Mouse (Mus musculus) lung, postnatal 10 days (tissue): ENCODE results near the gene Gpatch8.

ENCODE experiments used
- DNase-seq: peaks from one replicate; pipeline ENCODE4 v3.0.0; 2021

The Gpatch8 gene

GRCm38 (mm10) chr11:102495114-102495513 is 61.1 kb downstream of the Gpatch8 start:
- no peak for DNase-seq

GRCm38 (mm10) chr11:102494063-102494650 is 62.0 kb downstream of the Gpatch8 start:
- DNase-seq: no peak

DNA sequence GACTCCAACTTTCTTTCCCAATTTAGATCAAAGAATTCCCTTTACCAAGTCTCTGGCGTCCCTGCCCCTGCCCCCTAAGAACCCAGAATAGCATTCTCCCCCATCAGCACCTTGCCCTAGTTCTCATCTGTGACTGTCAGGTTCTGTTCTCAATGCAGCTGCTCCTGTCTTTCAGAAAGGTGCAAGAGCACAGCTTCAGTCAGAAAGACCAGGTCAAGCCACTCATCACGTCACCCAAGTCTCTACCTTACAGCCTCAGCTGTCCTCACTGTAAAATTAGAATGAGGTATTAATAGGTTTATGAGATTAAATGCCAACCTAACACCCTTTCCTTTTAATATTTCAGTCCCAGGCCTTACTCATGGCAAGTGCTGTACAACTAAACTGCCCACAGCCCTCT is 63.0 kb downstream of the Gpatch8 start:
- no peak for DNase-seq

- DNase-seq: no peak
These were observed 68.3 kb downstream of the Gpatch8 start for GRCm38 (mm10) chr11:102487901-102488300.

DNA sequence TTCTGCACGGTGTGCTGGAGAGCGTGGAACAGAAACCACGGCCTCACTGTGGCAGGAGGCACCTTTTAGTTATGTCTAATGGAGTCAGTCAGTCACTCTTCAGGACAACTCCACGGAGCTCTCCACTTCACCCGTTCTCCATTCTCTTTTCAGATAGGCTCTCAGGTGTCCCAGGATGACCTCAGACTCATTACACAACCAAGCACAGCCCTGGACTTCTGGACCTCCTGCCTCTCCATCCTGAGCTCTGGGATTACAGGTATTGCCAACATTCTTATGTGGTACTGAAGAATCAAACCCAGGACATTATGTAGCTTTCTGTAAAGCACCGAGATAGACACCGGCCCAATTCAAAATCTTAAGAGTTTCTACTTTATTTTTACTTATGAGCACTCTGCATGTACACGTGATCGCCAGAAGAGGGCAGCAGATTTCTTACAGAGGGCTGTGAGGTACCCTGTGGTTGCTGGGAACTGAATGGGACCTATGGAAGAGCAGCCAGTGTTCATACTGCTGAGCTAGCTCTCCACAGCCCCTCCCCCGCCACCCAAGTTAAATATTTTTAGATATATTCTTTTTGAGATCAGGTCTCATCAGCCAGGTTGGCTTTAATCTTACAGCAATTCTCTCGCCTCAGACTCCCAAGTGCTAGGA is 69.3 kb downstream of the Gpatch8 start:
- DNase-seq: peak; percentile 78

DNA sequence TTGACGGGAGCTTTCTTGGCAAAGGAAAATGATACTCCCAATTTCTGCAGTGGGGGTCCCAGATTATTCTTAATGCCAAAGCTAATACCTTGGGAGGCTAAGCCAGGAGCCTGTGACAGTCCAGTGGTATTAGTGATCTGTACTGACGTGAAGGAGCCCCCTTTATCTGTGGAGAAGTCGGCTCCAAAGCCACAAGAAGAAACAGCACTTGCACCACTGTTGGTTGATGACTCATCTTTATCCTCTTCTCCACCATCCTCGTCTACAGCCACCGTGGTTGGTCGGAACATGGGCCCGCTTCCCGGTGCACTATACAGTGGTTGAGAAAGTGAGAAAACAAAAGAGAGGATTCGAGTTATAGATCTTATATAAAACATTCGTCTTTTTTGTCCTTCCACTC is 74.4 kb downstream of the Gpatch8 start:
- no peak for DNase-seq

DNA sequence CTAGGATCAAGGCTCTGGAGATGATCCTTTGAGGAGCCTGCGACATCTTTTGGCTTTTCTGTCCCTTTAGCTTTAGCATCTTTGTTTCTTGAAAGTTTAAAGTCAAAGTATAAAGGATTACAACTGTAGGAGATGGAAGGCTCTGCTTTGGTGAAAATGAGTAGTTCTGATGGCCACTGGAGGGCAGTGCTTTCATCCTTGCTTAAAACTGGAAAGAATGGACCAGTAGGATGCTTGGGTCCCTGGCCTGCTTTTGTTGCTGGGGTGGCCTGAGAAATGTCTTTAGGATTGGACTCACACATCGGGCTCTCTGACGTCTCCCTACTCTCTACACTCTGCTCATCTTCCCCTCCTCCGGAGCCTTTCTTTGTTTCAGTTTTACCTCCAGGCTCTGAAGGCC is 75.3 kb downstream of the Gpatch8 start:
- DNase-seq: no peak

GRCm38 (mm10) chr11:102480111-102480510 is 76.1 kb downstream of the Gpatch8 start:
- DNase-seq: no peak

DNA sequence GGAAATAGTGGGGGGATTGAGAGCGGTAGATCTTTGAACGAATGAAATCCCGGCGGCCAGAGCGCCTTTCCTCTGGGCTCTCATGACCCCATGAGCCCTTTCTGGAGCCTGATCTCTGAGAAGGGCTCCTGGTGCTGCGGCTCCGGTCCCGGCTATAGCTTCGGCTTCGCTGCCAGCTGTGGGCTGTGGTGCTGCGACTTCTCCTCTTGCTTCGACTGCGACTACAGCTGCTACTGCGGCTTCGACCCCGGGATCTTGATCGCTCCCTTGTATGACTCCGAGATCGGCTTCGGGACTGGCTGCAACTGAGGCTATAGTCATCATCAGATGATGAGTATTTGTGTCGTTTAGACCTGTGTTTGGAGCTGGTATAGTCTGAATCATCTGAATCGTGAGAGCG is 76.6 kb downstream of the Gpatch8 start:
- no peak for DNase-seq

GRCm38 (mm10) chr11:102478671-102479070 is 77.5 kb downstream of the Gpatch8 start:
- DNase-seq: no peak

DNA sequence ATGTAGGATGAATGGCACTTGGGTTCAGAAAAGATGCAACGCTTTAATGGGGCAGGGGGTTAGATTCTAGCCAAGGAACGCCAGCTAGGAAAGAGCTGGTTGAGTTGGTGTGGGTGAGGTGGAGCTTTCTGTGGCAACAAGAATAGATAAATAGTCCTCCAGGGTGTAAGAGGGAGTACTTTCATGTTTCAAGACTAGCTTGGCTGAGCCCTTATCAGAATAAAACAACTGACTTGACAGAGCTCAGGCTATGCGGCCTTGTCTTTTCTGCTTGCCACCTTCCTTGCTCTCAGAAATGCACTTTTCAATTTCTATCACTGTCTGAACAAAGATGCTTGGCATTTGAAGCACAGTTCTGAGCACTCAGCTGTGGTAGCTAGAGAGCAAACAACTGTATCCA is 81.2 kb downstream of the Gpatch8 start:
- DNase-seq: no peak

- DNase-seq: no peak
These were observed 86.4 kb downstream of the Gpatch8 start, which contains the start of gene Itga2b for GRCm38 (mm10) chr11:102469648-102470357. TSS of gene Itga2b (minus strand) at chr11:102470122.

GRCm38 (mm10) chr11:102467041-102467631 is 89.1 kb downstream of the Gpatch8 start:
- peak; percentile 99 for DNase-seq

DNA sequence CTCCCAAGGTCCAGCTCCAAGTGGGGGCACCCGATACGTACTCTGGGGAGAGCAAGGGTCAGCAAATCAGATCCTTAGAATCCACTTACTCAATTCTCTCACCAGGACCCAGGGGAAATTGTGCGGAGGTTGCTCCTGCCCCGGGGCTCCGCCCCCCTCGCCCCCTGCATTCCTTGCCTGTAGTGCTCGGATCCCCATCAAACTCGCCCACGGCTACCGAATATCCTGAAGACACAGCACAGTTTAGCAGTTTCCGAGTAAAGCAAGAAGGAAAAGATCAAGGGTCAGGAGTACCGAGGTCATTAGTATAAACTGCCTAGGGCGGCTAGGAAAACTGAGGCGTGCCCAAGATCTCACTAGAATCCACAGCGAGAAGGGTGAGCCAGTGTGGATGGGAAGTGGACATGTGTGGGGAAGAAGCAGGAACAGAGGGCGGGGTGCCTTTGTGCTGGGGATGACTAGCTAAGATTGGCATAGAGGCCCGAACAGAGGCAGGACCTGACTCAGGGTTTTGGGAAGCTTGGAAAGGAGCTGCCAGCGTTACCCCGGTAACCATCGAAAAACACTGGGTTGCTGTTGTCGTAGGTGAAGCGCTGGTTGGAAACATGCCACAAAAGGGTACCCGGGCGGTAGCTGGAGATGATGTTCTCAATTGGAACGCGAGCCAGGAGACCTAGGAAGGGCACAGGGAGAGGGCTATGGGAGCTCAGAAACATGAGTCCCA is 90.3 kb downstream of the Gpatch8 start:
- peak; percentile 76 for DNase-seq

- DNase-seq: no peak
These were observed 91.3 kb downstream of the Gpatch8 start for GRCm38 (mm10) chr11:102464901-102465300.

- DNase-seq: no peak
These were observed 94.4 kb downstream of the Gpatch8 start for GRCm38 (mm10) chr11:102461764-102462163.

GRCm38 (mm10) chr11:102460541-102460940 is 95.7 kb downstream of the Gpatch8 start:
- DNase-seq: no peak

DNA sequence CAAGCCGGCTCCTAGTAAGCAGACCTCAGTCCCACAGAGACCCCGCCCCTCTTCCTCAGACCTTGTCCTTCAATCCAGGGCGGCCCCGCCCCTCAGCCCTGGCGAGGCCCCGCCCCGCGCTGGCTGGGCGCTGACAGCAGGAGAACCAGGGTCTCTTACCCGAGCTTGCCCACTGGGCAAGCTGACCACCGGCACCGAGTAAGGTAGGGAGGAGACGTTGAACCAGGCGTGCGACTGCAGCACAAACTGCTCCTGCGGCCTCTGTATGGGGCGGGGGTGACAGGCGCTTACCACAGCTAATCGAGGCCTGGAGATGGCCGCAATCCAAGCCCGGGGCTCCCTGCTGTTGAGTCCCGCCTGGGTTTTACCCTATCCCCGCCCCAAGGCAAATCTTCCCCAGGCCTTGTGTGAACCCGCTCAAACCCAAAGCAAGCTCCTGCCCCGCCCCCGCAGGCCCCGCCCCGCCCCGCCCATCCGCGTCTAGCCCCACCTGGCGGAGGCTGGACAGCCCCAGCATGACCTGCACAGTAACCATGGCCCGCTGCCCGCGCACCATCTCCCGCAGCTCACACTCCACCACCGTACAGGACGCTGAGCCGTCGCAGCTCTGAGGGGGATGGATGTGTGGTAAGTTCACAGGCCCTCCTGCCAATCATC is 100.3 kb downstream of the Gpatch8 start:
- DNase-seq: peak; percentile 90

DNA sequence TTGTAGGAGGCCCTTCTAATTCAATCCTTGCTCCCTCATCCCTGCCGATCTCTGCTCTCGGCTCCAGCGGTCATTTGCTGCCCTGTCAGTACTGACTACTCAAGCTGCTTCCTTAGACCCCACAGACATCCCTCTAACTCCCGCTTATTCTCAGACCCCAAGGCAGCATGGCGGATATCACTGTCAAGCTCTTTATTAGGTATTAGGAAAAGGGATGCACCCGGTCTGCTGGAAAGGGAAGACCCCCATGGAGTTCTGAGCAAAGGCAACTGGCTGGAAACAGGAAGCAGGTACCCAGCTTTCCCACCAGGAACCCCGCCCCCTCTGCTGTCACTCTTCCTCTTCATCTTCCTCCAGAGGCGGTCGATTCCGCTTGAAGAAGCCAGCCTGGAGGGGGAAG is 103.1 kb downstream of the Gpatch8 start:
- DNase-seq: no peak

DNA sequence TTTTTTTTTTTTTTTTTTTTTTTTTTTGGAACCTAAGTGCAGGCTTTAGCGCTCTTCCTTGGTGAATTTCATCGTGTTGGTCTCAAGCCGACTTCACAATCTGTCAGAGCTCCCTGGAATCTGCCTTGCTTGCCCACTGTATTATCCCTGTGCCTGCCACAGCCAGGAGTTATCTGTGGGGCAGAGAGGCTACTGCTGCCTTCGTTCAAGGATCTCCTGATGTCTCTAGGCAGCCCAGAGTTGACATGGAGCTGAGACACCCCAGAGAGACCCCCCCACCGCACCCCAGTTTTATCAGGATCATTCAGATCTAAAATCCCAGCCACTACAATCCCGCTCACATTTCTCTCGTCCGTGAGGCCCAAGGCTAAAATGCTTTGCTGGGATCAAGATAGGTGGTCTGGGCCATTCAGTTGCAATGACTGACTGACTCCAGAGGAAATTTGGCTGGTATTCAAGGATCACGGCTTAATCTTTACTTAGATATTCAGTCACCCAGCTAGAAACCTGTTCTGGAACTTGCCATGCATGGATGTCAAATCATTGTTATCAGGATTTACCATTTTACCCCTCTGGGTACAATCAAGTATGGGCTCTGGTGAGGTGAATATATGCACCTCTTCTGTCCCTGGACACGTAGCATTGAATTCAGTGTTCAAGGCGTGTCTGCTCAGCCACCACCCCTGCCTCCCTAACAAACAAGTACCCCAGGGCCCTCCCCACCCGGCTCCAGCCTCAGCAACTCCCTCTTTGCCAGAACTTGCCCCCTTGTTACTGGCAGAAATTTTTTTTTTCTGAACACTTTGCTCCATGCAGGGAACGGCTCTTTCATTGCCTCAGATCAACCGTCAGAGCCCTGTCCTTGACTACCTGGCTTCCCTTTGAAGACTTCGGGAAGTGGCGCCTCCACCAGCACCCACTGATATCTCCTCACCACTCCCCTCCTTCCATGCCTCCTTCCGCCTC is 106.9 kb downstream of the Gpatch8 start:
- DNase-seq: no peak

GRCm38 (mm10) chr11:102448327-102448726 is 107.9 kb downstream of the Gpatch8 start:
- DNase-seq: no peak
